Mouse (Mus musculus): ENCODE data around the gene Frmd4a. TPM values are rescaled to one million over a fixed set of nuclear protein-coding genes. Genes with fewer than 3 reads are reported as not detected.

Gene Frmd4a
- total RNA-seq, 4 experiments from 2014 or later: 16.0 to 23.6 (median 21.8) TPM

DNA sequence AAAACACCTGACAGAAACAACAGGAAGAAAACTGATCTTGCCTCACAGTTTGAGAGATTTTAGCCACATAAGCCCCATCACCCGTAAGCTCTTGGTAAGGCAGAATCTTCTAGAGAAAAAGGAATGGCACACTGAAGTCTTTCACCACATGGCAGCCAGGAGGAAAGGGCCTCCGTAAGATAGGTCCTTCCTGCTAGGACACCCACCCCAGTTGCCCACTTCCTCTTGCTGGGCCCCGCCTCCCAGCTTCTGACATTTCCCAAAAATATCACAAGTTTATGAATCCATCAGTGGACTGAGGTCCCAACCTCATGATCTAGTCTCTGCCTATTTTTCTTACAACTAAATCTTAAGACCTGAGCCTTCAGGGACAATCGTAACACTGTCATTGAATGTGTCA lies 373.6 kb downstream of the Frmd4a start:
- DNase-seq (ENCODE audit: low spot score): no peak

- DNase-seq (ENCODE audit: low spot score): peak; percentile 50
Measured at GRCm38 (mm10) chr2:4391678-4392085, 374.2 kb downstream of the Frmd4a start.

DNA sequence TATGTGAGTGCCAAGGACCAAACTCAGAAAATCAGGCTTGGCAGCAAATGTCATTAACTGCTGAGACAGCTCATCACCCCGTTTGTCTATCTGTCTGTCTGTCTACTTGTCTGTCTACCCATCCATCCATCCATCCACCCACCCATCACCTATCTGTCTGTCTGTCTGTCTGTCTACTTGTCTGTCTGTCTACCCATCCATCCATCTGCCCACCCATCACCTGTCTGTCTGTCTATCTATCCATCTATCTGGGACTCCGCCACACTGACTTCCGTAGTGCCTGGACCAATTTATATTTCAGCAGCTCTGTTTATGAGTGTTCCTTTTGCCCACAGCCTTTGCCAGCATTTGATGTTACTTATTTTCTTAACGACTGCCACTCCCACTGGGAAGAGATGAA lies 375.5 kb downstream of the Frmd4a start:
- DNase-seq (ENCODE audit: low spot score): no peak

DNA sequence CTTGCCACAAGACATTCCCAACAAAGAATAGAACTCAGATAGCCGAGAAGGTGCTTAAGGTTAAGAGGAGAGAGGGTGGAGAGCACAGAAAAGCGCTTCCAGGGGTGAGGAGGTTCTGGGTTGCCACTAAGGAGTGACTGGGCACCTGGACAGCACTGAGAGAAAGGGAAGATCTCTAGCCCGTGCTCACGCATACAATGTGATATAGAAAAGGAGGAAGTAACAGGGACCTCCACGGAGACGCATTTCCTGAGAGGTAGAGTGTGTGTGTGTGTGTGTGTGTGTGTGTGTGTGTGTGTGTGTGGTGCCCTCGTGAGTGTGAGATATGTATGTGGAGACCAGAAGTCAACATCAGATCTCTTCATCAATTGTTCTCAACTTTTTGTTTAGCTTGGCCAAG lies 377.1 kb downstream of the Frmd4a start:
- no peak for DNase-seq (ENCODE audit: low spot score)

DNA sequence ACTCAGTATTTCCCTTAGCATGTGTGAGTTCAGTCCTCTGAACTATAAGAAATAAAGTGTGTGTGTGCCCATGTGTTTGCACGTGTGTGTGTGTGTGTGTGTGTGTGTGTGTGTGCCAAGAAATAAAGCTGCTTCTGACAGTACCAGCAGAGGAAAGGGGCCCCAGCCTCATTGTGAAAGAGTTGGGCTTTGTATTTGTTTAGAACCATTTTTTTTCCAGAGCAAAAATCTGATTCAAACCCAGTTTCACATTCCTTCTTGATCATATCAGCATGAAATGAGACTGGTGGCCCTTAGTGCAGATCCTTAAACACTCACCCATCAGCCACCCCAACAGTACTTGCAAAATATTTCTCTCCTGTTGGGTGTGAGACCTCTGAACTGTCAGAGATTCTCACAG lies 382.2 kb downstream of the Frmd4a start:
- DNase-seq (ENCODE audit: low spot score): no peak

GRCm38 (mm10) chr2:4400771-4401596 lies 383.5 kb downstream of the Frmd4a start:
- peak; percentile 50 for DNase-seq (ENCODE audit: low spot score)

GRCm38 (mm10) chr2:4401597-4402581 lies 384.4 kb downstream of the Frmd4a start:
- peak; percentile 39 for DNase-seq (ENCODE audit: low spot score)

GRCm38 (mm10) chr2:4406977-4407376 lies 389.5 kb downstream of the Frmd4a start:
- DNase-seq (ENCODE audit: low spot score): no peak

DNA sequence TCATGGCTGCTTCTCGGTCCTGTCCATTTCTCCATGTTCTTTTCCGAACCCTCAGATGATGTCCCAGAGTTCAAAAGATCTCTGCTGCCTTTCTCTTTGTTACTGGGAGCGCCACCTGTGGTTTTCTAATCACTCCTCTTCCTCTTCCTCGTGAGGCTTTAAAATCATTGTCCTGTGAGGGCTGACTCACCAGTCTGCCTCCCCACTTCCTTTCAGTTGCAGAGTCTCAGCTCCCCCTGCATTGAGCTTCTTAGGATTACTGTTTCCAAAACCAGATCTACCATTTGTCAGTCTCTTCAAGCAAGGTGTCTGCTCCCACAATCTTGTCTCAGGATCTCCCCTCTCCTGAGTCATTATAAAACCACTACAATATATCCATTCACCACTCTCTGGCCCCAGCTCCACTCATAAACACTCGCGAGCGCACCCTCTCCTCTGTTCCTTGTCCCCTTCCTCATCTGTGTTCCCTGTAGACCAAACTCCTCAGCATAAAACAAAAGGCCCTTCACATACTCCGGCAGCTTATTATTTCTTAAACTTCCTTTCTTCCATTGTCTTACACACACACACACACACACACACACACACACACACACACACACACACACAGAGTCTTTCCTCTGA lies 392.4 kb downstream of the Frmd4a start:
- DNase-seq (ENCODE audit: low spot score): peak; percentile 44

- DNase-seq (ENCODE audit: low spot score): peak; percentile 14
Measured at GRCm38 (mm10) chr2:4412870-4413595, 395.5 kb downstream of the Frmd4a start.

GRCm38 (mm10) chr2:4413596-4414335 lies 396.2 kb downstream of the Frmd4a start:
- no peak for DNase-seq (ENCODE audit: low spot score)

- DNase-seq (ENCODE audit: low spot score): no peak
Measured at GRCm38 (mm10) chr2:4420679-4421312, 403.3 kb downstream of the Frmd4a start.

GRCm38 (mm10) chr2:4421757-4422156 lies 404.2 kb downstream of the Frmd4a start:
- DNase-seq (ENCODE audit: low spot score): peak; percentile 60

DNA sequence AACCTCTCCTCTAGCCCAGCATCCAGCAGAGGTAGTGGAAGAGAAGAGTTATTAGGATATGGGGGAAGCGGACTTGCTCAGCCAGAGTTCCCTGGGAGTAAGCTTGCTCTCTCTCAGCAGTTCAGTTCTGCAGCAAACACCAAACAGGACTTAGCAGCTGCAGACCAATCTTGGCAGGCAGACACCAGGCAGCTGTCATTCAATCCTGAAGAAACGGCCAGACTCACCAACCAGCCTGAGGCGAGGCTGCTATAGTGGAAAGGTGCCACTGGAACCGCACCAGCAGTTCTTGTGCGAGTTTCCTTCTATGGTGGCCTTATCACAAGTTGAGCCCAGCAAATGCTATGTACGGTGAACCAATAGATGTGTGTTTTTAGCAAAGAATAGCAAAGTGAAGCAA lies 406.4 kb downstream of the Frmd4a start:
- DNase-seq (ENCODE audit: low spot score): no peak

DNA sequence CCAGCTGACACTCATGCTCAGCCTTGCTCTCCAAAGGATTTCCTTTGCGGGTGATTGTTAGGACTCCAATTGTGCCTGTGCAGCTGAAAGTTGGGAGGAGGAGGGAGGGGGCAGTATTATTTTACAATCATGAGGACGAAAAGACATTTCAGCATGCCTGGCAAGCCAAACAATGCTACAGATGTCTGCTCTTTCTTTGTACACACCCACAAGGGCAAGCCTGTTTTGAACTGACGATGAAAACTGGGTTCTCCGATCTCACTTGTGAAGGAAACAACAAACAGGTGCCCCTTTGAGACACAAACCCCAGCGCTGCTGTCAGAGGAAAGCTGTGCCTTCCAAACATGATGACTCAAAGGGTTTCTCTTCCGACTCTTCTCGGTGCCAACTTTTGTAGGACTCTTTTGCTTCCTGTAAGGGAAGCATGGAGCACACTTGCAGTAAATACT lies 410.9 kb downstream of the Frmd4a start:
- peak; percentile 22 for DNase-seq (ENCODE audit: low spot score)

DNA sequence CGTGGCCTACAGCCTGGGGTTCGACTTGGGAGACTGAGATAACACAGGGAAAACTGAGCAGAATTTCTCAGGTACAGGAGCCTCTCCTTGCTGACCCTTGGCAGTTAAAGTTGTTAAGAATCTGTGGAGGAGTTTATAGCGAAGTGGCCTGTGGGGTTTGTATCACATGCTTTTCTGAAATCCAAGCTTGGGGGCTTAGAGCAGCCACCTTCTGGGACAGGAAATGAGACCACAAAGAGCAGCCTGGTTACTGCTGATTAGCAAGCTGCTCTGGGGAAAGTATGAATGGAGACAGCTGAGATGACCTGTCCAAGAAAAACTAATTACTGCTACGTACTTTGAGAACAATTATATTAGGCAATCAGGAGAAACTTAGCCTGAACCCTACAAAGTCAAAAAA lies 415.6 kb downstream of the Frmd4a start:
- DNase-seq (ENCODE audit: low spot score): no peak

DNA sequence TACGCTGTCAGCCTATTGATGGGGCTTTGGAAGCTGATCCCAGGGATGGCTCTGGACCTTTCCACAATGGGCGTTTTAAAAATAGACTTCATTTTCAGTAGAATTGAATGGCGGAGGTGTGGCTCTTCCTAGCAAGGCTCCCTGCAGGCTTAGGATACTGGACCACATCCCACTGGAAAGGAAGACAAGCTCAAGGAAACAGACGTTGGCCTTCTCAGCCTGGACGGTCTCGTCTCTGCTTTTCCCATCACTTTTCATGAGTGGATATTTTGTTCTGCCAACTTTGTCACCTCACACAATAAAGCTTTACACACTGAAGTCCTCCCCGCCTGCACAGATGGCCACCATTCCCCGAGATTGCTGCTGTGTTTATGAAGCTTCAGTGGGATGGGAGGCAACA lies 417.5 kb downstream of the Frmd4a start:
- peak; percentile 78 for DNase-seq (ENCODE audit: low spot score)

GRCm38 (mm10) chr2:4436361-4437231 lies 419.1 kb downstream of the Frmd4a start:
- no peak for DNase-seq (ENCODE audit: low spot score)

DNA sequence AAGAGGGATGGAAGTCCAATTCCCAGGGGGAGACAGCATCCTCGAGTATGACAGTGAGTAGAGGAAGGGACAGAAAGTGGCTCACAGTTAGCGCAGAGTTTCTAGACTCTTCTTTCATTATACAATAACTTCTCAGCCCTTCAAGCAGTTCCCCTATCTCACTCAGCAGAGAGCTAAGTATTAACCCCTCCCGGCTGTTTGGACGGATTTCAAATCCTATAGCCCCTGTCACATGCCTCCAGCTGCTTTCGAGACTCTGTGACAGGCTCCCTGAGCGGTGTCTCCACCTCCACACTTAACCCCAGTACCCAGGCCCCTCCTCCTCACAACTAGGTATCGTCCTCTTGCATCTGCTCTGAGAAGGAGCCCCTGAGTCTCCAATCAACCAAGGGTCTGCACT lies 421.2 kb downstream of the Frmd4a start:
- no peak for DNase-seq (ENCODE audit: low spot score)
